Mouse (Mus musculus): ENCODE results near the gene Nutf2.

Gene Nutf2

DNA sequence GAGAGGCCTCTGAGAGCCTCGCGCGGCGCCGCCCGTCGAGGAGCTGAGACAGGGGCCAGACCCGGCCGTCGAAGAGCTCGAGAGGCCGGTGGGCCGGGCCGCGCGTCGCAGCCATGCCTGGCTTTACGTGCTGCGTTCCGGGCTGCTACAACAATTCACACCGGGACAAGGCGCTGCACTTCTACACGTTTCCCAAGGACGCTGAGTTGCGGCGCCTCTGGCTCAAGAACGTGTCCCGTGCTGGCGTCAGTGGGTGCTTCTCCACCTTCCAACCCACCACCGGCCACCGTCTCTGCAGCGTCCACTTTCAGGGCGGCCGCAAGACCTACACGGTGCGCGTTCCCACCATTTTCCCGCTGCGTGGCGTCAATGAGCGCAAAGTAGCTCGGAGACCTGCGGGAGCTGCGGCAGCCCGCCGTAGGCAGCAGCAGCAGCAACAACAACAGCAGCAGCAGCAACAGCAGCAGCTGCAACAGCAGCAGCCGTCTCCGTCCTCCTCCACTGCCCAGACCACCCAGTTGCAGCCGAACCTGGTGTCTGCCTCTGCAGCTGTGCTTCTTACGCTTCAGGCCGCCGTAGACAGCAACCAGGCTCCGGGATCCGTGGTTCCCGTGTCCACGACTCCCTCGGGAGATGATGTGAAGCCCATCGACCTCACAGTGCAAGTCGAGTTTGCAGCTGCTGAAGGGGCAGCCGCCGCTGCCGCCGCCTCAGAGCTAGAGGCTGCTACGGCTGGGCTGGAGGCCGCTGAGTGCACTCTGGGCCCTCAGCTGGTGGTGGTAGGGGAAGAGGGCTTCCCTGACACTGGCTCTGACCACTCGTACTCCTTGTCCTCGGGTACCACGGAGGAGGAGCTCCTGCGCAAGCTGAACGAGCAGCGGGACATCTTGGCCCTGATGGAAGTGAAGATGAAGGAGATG lies 4.9 kb upstream of the Nutf2 start:
- no peak for DNase-seq (ENCODE audit: low read depth)

DNA sequence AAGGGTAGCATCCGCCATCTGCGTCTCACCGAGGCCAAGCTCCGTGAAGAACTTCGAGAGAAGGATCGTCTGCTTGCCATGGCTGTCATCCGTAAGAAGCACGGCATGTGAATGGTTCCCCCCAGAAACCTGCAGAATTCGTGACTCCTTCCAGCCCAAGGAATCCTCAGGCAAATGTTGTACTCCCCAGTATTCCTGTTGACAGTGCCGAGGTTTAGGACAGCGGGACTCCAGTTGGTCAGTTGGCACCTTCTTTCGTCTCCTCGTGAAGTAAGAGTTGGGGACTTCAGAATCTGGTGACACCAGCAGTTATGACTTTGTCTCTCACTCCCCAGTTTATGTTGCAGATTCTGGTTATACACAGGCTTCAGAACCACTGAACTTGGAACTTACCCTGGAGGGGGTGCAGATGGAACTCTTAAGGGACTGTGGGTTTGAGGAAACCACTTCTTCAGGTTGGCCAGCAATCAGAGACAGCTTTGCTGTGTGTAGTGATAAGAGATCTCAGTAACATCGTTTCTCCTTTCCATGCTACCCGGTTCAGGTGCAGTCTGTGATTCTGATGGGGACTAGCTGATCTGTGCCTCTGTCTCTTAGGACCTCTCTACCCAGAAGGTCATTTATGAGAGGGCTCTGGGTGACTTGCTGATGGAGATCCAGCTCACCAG lies 4.1 kb upstream of the Nutf2 start:
- DNase-seq (ENCODE audit: low read depth): peak; percentile 41

DNA sequence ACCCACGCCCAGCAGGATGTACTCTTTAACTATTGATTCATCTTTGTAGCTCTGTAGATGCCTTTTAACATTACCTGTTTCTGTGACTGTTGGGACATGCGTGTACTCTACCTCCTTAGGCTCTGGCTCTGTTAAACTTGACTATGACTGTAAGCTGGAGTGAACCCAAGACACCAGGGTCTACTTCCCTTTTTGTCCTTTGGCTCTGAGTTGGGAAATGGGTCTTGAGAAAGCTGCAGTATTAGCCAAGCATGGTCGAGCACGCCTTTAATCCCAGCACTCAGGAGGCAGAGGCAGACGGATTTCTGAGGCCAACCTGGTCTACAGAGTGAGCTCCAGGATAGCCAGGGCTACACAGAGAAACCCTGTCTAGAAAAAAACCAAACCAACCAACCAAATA lies 1.9 kb upstream of the Nutf2 start:
- DNase-seq (ENCODE audit: low read depth): no peak

- DNase-seq (ENCODE audit: low read depth): peak; percentile 52
Observed at GRCm38 (mm10) chr8:105859314-105859713, 1.1 kb upstream of the Nutf2 start.

DNA sequence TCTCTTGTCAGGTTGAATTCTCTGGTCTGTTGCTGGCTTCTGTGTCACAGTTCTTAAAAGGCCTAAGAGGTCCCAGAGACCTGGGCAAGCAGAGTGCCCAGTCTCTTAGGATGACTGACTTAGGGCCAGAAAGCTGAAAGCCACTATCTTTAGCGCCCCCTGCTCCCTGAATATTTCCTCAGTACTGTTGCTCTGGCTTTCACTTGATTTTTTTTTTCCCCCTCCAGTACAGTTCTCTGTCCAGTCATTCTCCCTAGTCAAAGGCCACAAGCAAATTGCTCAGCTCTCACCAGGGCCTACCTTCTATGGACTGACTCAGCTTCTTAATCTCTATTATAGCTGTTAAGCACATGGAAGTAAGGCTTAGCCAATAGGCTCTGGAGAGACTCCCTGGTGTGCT lies 1.6 kb downstream of the Nutf2 start:
- peak; percentile 44 for DNase-seq (ENCODE audit: low read depth)

- no peak for DNase-seq (ENCODE audit: low read depth)
Observed at GRCm38 (mm10) chr8:105866364-105867029, 6.1 kb downstream of the Nutf2 start.

DNA sequence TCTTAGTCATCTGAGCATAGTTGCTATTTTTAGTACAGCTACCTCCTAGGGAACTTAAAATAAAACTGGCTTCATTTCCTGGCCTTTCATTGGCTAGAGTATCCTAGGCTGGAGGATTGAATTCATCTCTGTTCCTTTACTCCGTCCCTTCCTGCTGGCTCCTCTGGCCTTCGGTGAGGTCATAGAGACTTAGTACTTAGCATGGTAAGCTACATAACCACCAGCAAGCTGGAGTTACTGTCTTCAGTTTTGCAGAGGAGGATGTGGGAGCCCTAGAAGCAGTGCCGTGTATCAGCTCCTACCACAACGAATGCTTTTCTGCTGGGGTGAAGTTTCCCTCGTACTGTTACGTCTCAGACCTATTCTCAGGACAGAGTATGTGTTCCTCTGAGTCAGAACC lies 13.9 kb downstream of the Nutf2 start:
- DNase-seq (ENCODE audit: low read depth): no peak

DNA sequence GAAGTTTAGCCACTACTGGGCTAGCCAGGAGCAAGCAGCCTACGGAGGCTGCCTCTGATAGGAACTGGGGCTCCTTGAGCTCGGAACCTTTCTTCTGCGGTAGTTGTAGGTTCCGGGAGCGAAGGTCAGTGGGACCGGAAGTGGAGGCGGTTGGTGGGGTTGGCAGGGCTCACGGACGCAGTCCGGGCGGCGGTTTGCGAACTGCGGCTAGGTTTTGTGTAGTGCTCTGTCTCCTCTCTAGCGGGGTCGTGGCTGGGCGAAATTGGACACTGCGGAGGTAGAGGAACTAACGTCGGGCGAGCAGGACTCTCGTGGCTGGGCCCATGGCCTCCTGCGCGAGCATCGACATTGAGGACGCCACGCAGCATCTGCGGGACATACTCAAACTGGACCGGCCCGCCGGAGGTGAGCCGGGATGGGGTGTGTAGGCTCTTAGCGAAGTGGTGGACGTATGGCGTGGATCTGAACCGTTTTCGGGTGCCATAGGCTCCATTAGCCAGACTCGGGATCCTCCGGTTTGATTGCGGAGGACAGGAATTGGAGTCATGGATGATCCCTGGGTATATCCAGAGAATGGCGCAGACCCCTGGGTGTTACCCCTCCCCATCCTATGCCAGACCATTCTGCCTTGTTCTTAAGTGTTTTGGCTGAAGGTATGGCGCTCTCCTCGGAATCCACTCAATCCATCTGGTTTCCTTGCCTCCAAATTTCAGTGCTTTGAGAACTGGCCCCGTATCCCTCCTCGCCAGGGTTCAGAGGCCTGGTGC lies 20.6 kb downstream of the Nutf2 start, which contains the start of gene Edc4:
Edc4 (plus strand) TSS at position 128 of the 767 bp plus-strand sequence.
- DNase-seq (ENCODE audit: low read depth): peak; percentile 94

DNA sequence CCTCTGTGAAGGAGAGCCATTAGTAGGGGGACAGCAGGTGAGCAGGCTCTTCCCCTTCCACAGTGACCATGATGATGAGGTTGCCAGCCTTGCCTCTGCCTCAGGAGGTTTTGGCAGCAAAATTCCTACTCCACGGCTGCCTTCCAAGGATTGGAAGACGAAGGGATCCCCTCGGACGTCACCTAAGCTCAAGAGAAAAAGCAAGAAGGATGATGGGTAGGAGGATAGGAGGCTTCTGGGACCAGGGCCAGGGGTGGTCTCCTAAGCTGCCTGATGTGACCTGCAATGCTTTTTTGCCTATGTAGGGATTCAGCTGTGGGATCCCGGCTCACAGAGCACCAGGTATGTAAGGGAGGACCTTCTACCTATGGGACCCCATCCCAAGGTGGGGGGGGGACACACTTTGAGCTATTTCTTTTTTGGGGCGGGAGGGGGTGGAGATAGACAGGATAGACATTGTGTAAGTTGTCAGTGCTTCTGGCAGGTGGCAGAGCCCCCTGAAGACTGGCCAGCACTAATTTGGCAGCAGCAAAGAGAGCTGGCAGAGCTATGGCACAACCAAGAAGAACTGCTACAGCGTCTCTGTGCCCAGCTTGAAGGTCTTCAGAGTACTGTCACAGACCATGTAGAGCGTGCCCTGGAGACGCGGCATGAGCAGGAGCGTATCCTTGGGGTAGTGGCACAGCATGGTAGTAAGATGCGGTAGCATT lies 29.5 kb downstream of the Nutf2 start:
- DNase-seq (ENCODE audit: low read depth): no peak

GRCm38 (mm10) chr8:105890870-105891269 lies 30.5 kb downstream of the Nutf2 start:
- DNase-seq (ENCODE audit: low read depth): no peak

- peak; percentile 58 for DNase-seq (ENCODE audit: low read depth)
Observed at GRCm38 (mm10) chr8:105892432-105892831, 32.1 kb downstream of the Nutf2 start.

GRCm38 (mm10) chr8:105893339-105893738 lies 33.0 kb downstream of the Nutf2 start, which contains the start of gene Nrn1l:
Nrn1l (plus strand) TSS chr8:105893567.
- DNase-seq (ENCODE audit: low read depth): peak; percentile 25

DNA sequence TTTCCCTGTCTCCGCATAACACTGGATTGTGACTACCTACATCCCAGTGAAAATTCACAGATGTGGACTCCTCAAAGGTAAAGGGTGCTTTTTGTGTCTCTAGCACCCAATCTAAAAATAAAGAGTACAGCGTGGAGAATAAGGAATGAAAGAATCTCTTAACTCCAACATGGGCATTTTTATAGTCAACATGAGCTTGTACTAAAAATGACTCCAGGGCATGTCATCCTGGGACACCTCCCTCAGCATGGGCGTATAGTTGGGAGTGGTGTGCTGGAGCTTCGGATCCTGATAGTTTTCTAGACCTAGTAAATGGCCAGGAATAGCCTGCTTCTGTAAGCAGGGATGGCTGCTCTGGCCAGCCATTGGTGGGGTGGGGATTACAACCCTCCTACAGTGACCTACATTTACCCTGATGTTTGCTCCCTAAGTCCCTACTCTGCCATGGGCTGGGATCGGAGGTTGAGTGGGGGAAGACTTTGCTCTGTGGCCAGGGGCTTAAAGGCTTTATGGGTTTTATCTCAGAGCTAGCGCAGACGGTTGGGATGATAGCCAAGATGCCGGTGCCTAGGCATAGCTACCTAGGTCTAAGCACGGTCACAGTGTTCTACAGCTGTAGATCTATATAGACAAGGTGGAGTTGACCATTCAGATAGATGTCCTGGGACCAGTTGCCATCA lies 37.6 kb downstream of the Nutf2 start:
- DNase-seq (ENCODE audit: low read depth): no peak

DNA sequence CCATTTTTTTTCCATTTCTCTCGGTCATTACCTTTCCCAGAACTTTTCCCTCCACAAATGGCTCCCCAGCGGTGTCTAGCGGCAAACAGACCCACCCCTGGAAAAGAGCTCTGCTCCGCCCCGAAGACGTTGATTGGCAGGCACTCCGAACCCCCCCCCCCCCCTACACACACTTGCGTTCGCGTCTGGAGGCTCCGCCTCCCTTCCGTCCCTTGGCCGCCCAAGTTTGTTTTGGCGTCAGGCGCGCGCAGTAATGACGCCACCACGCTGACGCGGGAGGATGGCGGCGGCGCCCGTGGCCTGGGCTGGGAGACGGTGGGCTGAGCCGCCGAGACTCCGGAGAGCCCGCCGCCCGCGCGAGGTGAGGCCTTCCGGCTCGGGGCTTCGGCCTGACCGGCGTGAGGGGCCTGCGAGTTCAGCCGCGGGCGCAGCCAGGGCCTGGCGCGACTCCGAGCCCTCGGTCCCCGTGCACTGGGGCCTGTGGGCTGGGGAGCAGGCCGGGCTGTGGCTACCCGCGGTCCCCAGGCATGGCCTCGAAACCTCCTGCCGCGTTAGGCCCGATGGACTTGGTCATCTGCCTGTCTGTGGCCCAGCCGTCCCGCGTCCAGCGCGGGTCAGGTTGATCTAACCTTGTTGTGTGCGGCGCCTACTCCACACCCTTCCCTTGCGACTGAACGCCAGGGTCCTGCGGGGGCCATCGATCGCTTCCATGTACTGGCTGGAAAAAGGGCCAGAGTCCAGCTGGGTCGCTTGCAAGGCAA lies 40.0 kb downstream of the Nutf2 start, which contains the start of gene Pskh1:
Pskh1 (plus strand) TSS at position 262 of the 761 bp plus-strand sequence.
- DNase-seq (ENCODE audit: low read depth): peak; percentile 96

DNA sequence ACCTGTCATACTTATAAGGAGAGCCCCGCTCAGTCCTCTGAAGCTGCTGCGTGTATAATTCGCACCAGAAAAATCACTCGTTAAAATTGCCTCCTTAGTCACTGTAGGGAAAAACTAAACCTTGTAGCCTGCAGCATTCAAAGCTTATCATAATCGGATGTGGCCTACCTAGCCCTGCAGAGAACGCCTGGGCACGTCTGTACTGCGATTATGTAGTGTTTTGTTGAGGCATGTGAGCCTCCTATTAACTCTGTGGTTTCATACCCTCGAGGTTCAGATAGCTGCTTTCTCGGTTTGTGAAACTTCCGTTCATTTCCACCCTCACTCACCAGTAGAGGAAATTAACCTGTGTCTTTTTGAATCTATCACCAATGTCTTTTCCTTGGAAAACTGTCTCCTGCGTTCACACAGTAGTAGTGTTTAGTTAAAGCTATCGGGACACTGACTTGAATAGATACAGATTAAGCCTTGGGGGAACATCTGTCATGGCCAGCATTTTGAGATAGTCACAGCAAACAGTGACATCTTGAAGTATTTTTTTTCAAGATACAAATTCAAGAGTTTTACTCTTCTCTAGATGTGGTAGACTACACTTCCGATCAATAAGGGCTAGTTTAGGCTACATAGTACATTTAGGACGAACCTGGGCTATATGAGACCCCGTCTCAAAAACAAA lies 40.7 kb downstream of the Nutf2 start:
- peak; percentile 81 for DNase-seq (ENCODE audit: low read depth)

DNA sequence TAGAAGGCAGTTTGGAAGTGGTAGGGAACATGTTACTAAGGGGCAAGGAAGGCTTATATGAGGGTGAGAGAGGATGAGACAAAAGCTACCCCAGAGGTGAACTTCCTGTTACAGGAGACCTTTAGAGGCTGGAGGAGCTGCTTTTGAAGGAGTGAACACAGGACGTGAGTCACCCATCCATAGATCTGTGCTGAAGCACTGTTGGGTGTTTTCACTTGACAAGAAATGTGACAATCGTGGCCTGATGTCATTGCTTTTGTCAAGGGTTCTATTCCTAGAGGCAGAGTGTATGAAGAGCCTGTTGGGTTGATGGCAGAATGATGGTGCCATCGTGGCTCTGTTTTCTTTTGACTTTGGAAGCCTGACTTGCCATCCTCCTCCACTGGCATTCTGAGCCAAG lies 59.0 kb downstream of the Nutf2 start:
- peak; percentile 17 for DNase-seq (ENCODE audit: low read depth)

DNA sequence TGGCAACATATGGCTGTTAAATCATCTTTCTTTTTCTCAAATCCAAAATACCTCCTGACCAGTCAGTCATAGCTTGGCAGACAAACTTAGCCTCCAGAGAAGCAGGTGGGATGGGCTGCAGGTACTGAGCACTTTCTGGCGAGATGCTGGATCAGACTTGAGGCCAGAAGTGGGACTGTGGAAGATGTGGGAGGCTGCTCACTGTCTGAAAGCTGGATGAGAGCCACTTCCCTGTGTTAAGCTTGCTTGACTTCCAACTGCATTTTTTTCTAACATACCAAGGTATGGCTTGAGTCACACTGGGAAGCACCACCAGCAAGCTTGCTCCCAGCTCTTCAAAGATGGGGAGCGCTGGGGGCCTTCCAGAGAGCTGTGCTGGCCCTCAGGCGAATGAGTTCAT lies 64.7 kb downstream of the Nutf2 start:
- DNase-seq (ENCODE audit: low read depth): no peak

All from induced T-regulatory cell, adult 2 months (primary cell).